Mouse (Mus musculus) T-helper 2 cell (primary cell): Measurements from ENCODE around the gene Zfp423.
"Not testable (repeated sequence)": the region's sequence is repeated elsewhere in the genome, so short reads cannot be mapped to it uniquely, and the experiment has no call there.

ENCODE experiments used
- in situ Hi-C: fragments of 300-600 bp; cut with MboI, MseI; formaldehyde crosslinking; loops from one replicate; pipeline ENCODE4 v1.15.1; 2025; ENCODE audit warnings: high pct_unique_total_duplicates

Zfp423 gene

GRCm38 (mm10) chr8:87905404-87905803 lies 54.0 kb downstream of the Zfp423 start:
- in situ Hi-C loops, result no loop called here

GRCm38 (mm10) chr8:87904108-87904507 lies 55.3 kb downstream of the Zfp423 start:
- in situ Hi-C loops, result no loop called here

- in situ Hi-C loops, result no loop called here
Observed at GRCm38 (mm10) chr8:87895203-87896041, 64.0 kb downstream of the Zfp423 start.

- in situ Hi-C loops, result no loop called here
Observed at GRCm38 (mm10) chr8:87894287-87894686, 65.1 kb downstream of the Zfp423 start.

- in situ Hi-C loops, result no loop called here
Observed at GRCm38 (mm10) chr8:87893547-87893946, 65.8 kb downstream of the Zfp423 start.

- in situ Hi-C loops, result no loop called here
Observed at GRCm38 (mm10) chr8:87892891-87893290, 66.5 kb downstream of the Zfp423 start.

- in situ Hi-C loops, result no loop called here
Observed at GRCm38 (mm10) chr8:87891884-87892283, 67.5 kb downstream of the Zfp423 start.

GRCm38 (mm10) chr8:87887956-87888355 lies 71.4 kb downstream of the Zfp423 start:
- in situ Hi-C loops, result no loop called here

GRCm38 (mm10) chr8:87881088-87881487 lies 78.3 kb downstream of the Zfp423 start:
- in situ Hi-C loops, result no loop called here

GRCm38 (mm10) chr8:87875852-87876251 lies 83.5 kb downstream of the Zfp423 start:
- in situ Hi-C loops, result no loop called here

- in situ Hi-C loops, result no loop called here
Observed at GRCm38 (mm10) chr8:87875452-87875851, 83.9 kb downstream of the Zfp423 start.

- in situ Hi-C loops, result no loop called here
Observed at GRCm38 (mm10) chr8:87872987-87873550, 86.3 kb downstream of the Zfp423 start.

GRCm38 (mm10) chr8:87872356-87872930 lies 87.0 kb downstream of the Zfp423 start:
- in situ Hi-C loops, result no loop called here

- in situ Hi-C loops, result no loop called here
Observed at GRCm38 (mm10) chr8:87866586-87866985, 92.8 kb downstream of the Zfp423 start.

GRCm38 (mm10) chr8:87864236-87864635 lies 95.2 kb downstream of the Zfp423 start:
- in situ Hi-C loops, result no loop called here

GRCm38 (mm10) chr8:87863128-87863527 lies 96.3 kb downstream of the Zfp423 start:
- in situ Hi-C loops, result no loop called here

- in situ Hi-C loops, result no loop called here
Observed at GRCm38 (mm10) chr8:87861718-87862117, 97.7 kb downstream of the Zfp423 start.

GRCm38 (mm10) chr8:87860905-87861304 lies 98.5 kb downstream of the Zfp423 start:
- in situ Hi-C loops, result no loop called here

GRCm38 (mm10) chr8:87851871-87852270 lies 107.5 kb downstream of the Zfp423 start:
- in situ Hi-C loops, result no loop called here

- in situ Hi-C loops, result no loop called here
Observed at GRCm38 (mm10) chr8:87851380-87851779, 108.0 kb downstream of the Zfp423 start.

- in situ Hi-C loops, result no loop called here
Observed at GRCm38 (mm10) chr8:87848836-87849235, 110.6 kb downstream of the Zfp423 start.

GRCm38 (mm10) chr8:87847796-87848195 lies 111.6 kb downstream of the Zfp423 start:
- in situ Hi-C loops, result no loop called here

GRCm38 (mm10) chr8:87842096-87842495 lies 117.3 kb downstream of the Zfp423 start:
- in situ Hi-C loops, result not testable (repeated sequence)
